Mouse (Mus musculus) testis, postnatal 14 days (tissue): ENCODE results near the gene Zfp458.
"Not testable (repeated sequence)": the region's sequence is repeated elsewhere in the genome, so short reads cannot be mapped to it uniquely, and the experiment has no call there.

Source experiments
- DNase-seq: peaks from one replicate; pipeline ENCODE4 v3.0.0; 2021; ENCODE audit warnings: low spot score

Gene Zfp458

DNA sequence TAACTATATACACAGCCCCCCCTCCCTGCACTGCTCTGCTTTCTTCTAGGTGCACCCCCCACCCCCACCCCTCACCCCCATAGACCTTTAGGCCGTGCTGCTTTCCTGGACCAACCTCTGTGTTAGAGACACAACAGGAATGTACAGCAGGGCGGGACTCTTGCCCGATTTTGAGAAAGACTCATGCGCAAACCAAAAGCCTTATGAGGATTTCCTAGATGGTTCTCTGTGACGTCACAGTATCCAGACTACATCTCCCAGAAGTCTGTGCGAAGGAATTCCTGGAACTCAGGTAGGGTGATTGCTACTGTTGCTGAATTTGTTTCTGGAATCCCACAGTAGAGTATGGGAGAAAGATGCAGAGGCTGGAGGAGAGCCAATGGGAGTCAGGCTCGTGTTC is at the start of gene Zfp458:
Gene Zfp458 (minus strand): TSS at position 153 of the 400 bp plus-strand sequence.
- DNase-seq, result no peak

DNA sequence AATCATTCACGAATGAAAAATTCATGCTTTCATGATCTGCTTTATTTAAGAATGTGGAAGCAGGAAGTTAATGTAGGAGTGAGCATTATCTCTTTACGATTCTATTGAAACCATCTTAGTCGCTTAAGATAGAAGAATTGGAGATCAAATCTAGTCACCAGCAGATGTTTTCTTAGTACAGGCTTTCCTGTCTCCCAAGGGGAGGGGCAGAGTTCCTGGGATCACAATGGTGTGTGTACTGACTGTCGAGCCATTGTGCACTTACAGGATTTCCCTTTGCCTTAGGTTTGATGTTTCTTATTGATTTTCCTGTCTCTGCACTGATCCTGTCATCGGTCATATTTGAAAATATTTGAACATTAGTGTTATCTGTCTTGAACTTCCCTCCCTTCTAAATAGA is 28.5 kb upstream of the Zfp458 start:
- DNase-seq, result no peak

DNA sequence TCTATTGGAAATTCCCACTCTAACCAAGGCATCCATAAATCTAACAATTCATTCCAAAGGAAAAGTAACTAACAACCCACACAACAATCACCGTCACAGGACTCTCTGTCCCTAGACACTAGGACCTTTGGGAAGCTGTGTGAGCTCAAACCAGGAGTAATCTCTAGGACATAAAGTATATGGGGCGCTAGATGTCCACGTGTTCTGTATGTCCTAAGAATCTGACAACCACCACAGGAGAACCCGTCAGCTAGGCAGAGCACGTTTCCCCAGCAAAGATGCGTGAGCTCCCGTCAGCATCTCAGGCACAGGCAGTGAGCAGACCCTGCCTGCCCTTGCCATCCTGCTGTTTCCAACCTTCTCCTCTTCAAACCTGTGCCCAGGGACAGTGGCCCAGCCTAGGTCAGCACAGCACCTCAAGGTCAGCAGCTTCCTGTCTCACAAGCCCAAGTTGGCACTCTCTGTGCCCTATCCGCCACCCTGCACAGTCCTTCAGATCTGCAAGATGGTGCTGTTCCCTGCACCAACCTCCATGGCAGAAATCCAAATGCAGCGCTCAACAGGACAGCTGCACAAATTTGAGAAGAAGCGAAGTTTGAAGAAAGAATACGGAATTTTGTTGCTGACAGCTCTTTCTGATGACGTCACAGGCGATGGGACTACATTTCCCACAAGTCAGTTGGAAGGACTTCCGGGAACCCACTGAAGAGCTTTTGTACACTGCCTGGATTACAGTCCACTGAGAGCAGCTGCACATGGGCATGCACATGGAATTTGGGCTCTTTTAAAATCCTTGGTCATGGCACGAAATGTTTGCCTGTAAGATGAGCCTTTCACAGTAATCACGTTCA is 27.8 kb upstream of the Zfp458 start, which contains the start of gene Zfp457:
Gene Zfp457 (minus strand): TSS at position 664 of the 851 bp plus-strand sequence.
- DNase-seq, result peak; percentile 82

DNA sequence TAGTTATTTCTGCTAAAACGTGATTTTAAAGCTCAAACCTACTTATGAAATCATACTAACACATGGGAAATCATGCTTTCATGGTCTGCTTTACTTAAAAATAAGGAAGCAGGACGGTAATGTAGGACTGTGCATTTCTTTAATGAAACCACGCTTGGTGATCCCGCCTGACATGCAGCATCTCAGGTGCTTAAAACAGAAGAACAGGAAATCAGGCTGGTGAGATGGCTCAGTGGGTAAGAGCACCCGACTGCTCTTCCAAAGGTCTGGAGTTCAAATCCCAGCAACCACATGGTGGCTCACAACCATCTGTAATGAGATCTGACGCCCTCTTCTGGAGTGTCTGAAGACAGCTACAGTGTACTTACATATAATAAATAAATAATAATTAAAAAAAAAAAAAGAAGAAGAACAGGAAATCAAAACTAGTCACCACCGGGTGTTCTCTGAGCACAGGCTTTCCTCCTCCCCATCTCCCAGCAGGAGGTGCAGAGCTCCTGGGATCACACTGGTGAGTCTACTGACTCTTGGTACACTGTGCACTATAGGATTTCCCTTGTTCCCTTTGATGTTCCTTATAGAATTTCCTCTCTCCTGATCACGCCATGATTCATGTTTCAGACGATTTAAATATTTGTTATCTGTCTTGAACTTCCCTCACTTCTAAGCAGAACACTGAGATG is 8.7 kb downstream of the Zfp458 start:
- DNase-seq, result not testable (repeated sequence)

DNA sequence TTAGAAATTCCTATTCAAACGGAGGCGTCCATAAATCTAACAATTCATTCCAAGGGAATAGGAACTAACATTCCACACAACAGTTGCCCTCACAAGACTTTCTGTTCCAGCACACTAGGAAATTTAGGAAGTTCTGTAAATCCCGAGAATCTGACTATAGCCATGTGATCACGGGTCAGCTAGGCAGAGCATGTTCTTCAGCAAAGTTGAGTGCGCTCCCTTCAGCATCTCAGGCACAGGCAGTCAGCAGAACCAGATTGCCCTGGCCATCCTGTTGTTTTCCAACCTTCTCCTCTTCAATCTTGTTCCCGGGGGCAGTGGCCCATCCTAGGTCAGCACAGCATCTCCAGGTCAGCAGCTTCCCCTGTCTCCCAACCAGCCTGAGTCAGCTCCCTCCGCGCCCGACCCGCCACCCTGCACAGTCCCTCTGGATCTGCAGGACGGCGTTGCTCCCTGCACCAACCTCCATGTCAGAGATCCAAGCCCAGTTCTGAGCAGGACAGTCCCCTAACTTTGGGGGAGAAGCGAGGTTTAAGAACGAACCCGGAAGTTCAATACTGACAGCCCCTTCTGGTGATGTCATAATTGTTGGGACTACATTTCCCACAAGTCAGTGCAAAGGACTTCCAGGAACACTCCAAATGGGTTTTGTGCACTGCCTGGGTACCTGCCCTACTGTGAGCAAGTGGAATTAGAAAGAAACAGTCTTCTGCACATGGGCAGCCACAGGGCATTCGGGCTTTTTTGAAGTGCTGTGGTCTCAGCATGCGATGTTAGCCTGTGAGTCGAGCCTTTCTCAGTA is 9.5 kb downstream of the Zfp458 start:
- DNase-seq, result peak; percentile 59

DNA sequence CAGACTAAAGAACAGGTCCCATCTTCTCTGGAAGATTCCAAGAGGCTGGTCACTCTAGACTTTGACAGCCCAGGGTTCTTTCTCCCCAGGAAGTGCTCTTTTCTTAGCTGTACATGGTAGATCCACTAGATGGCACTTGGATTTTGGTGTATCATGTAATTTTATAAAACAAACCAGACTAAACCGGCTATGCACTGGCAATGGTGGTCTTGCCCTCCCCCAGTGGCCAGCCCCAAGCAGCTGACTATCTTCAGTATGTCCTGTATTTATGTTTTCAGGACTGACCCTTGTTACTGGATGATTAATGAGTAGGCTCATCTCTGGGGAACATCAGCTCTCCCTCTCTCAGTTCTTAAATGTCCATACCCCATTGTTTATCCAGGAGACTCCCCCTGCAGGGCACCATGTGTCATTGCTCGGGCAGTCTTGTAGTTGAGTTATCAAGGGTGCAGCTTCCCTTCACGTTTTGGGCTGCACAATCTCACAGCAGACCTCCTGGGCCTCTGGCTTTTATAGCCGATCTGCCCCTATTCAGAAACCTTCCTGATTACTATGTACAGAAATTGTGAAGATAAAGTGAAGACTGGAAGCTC is 64.2 kb downstream of the Zfp458 start:
- DNase-seq, result no peak
